Mouse (Mus musculus) right cerebral cortex, postnatal 14 days (tissue): ENCODE data around the gene Nfkbia.

Experiments
- DNase-seq: peaks from one replicate; pipeline ENCODE4 v3.0.0; 2022

The Nfkbia gene

GRCm38 (mm10) chr12:55492184-55492898 is at the start of gene Nfkbia:
Gene Nfkbia, minus strand, starts transcription at chr12:55492647.
- peak; percentile 87 for DNase-seq

- no peak for DNase-seq
Measured at GRCm38 (mm10) chr12:55539157-55539556, 46.7 kb upstream of the Nfkbia start.

DNA sequence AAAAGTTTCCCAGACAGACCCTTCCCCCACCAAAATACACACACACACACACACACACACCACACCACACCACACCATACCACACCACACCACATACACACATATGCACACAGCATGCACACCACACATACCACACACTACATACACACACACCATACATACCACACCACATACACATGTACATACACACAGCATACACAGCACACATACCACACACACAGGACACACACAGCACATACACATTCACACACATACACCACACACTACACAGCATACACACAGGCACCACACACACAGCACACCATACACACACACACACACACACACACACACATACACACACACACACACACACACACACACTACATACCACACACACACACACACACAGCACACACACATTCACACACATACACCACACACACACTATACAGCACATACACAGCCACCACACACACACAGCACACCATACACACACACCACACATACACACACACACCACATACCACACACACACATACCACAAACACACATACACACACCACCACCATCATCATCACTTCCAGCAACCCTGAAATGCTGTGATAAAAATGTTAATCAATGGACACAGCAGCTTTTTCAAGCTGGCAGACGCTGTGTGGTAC is 46.0 kb upstream of the Nfkbia start:
- DNase-seq = no peak

DNA sequence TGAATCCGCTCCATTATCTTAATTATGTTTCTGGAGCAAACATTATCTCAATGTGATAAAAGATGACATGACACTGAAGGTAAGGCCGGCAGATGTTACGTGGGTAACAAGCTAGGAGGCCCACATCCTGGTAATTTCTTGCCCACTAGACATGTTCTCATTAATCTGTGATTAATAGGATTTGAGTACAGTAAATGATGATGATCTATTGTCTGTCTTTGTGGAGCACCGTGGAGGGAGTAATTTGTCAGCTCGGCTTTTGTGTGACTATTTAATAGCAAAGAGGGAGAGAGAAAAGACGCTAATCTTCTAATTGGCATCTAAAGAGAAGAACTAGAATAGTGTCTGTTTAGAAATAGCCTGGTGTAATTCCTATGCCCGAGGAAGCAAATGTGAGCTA is 45.3 kb upstream of the Nfkbia start:
- DNase-seq = no peak

DNA sequence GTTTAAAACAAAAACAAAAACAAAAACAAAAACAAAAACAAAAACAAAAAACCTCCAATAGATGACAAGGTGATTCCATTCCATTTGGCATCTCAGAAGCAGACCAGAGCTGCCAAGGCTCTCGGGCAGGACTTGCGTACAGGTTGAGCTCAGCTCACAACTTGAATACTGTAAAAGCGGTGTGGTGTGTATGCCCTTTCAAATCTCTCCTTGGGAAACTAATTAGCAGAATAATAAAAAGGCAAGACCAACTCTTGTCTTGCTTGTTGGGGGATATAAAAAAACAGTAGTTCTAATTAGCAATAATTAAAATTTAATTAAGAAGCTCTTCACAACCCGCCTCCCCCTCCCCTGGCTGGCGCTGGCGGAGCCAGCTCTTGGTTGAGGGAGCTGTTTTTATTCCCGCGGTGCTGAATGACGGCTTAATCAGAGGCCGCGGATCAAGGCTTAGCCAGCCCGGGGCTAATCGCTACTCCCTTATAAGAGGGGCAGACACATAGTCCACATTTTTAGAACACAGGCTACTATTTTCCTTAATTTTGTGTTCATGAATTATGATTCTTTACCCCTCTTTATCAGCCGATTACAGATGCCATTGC is 44.2 kb upstream of the Nfkbia start:
- no peak for DNase-seq

GRCm38 (mm10) chr12:55526983-55527752 is 34.7 kb upstream of the Nfkbia start:
- peak; percentile 14 for DNase-seq

DNA sequence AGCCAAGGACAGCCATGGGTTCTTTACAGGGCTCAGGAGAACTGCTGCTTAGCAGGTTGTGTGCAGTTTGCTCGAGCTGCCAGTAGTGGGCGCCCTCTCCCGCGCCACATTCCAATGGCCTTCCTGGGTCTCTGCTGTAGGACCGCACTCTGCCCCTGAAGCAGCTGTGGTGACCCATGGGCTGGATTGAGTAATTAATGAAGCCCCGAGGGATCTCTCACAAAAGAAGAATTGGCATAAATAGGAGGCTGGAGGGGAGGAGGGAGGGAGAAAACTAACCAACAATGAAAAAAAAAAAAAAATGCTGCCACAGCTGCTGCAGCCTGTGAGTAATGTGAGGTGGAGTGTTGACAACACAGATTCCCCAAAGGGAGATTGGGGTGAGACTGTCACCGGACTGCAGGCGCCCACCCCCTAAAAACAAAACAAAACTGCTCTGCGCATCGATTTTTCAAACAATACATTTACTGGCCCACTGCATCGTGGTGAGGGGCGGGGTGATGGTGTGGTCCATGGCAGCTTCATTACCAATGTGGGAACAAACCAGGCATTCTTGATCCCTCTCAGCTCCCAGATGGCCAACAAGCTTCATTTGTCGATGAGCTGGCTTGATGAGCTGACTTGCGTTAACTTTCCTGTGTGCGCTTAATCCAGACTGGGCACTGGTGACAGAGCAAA is 25.8 kb upstream of the Nfkbia start:
- DNase-seq = peak; percentile 49

- DNase-seq = no peak
Measured at GRCm38 (mm10) chr12:55508817-55509216, 16.4 kb upstream of the Nfkbia start.

DNA sequence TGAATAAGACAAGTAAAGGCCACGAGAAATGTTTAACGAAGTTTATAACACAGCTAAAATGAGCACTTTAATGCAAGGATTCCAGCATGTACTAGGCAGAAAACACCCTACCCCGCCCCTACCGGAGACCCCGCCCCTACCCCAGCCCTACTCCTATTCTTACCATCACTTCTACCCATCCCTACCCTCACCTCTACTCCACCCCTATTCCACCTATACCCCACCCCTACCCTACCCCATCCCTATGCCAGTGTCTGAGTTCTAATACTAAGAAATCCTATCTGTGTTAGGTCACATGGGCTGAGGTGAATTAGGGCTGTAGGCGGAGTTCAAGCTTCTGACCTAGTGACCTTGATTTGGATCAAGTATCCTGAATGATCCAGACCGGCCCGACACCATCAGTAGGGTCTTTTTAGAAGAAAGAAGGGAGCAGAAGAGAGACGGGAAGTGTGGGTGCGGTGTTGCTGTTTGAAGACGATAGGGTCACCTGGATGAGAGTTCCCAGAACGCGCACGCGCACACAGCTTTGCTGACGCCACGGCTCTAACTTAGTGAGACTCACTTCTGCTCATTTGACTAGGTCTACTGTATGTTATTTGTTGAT is 15.0 kb upstream of the Nfkbia start:
- DNase-seq = no peak

- DNase-seq = peak; percentile 76
Measured at GRCm38 (mm10) chr12:55506029-55506330, 13.5 kb upstream of the Nfkbia start.

DNA sequence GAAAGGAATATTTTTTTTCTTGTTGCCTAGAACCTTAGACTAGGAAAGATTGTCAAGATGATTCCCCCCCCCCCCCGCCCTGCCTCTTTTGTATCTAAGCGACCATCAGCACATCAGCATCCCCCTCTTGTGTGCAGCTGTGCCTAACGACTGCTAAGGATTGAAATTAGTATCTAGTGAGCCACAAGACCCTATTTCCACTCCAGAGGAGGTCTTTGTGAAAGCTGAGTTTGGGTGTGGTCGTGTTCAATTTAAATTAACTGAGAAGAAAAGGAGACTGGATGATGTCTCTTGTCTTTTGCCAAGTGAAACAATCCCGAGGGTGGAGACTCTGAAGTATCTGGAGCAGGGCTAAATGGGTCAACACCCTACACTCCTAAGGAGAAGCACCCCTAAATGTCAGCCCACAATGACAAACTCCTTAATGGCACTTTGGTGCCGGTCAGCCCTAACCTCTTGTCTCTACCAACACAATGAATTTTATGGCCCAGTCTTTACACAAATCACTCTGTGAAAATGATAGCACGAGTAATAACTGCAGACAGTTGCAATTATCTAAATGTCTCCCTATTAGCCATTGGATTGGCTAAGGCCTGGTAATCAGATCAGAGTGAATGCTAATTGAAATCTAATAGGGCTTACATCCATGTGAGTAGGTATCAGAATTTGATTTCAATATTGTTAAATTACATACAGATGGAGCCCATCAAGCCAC is 13.0 kb upstream of the Nfkbia start:
- no peak for DNase-seq

DNA sequence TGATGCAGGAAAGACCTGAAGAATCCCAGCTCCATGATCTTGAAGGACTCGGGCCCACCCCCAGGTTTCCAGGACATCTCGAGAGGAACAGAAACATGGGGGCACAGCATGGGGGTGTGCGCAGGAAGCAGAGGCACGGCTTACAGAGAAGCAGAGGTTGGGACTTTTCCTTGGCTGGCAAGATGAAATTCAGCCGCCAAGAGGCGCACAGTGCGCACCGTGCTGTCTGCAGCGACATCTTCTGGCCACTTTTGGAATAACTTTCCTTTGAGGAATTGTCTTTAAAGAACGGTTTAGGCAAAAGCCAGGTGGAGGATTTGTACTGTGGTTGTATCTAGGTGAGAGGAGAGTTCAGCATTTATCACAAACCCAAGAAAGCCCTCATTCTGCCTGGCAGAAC is 6.6 kb upstream of the Nfkbia start:
- peak; percentile 72 for DNase-seq

- no peak for DNase-seq
Measured at GRCm38 (mm10) chr12:55497737-55498136, 5.3 kb upstream of the Nfkbia start.

DNA sequence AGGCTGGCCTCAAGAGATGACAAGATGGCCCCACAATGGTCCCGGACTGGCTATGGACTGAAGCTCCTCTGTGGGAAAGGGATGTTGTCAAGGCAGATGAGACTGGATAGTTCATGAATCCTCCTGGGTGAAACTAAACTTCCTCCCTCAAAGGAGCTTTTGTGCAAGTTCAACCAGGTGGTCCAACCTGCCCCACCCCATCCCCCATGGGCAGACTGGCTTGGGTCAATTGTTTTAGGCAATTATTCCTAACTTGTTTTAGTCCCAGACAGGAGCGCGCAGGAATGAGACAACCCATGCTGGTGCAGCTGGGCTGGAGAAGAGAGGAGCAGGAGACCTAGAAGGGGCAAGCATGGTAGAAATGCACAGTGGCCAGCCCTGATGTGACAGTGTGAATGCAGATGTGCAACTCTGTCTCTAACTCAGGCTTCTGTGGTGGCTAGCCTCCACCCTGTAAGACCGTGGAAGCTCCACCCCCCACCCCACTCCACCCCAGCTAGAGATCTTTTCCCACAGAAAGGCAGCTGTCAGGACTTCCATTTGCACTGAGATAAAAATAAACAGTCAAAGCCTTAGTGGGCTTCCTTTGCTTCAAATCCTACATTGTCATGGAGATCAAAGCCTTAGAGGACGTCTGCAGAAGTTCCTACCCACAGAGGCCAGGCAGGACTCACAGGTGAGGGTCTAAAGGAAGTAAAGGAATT is 3.6 kb upstream of the Nfkbia start:
- DNase-seq = no peak

DNA sequence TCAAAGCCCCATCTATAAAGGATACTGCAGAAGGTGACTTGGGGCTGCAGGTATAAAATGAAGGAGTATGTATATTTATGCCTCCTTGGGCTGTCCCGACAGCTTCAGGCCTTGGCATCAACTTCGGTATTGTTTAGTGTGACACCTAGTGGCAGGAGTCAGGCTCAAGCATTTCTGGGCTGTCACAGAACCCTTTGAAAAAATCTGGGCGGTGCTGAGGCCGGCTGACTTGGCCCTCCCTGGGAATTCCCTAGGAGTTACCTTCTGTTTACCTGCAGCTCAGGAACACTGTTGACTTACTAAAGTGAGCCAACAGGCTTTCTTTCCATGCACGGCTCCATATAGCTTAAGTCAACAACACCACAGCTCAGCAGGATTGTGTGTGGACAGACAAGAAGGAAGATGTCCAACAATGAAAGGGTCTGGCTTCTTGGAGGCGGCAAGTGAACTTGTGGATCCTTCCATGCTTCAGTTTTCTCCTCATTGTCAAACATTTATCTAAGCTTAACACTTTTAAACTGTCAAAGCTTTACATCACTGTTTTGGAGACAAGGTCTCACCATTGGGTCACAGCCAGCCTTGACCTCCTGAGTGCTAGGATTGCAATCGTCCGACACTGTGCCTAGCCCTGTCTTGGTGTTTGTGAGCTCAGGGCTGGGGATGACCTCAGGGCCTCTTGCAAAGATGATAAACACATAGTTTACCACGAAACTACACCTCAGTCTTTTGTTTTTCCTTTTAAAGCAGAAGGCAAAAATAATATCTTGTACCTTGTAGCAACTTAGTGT is 2.9 kb upstream of the Nfkbia start:
- DNase-seq = peak; percentile 48

DNA sequence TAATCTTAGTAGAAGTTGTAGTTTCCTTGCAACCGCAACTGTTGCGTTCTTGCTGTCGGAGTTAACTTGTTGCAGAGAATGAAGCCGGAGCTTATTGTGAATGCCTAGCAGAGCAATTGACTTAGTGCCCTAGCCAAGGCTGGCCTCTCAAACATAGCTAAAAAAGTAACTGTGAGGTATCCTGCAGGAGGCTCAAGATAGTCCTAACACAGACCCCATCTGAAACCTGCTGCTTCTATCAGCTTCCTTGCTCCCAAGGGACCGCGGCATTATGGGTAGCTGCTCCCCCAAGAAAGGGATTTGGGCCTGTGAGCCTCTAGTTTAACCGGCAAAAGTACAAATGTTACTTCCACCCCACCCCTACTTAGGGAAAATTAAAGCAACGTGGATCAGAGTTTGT is 934 bp upstream of the Nfkbia start:
- no peak for DNase-seq

- no peak for DNase-seq
Measured at GRCm38 (mm10) chr12:55492941-55493340, 494 bp upstream of the Nfkbia start.

- peak; percentile 88 for DNase-seq
Measured at GRCm38 (mm10) chr12:55491516-55492183, 797 bp downstream of the Nfkbia start.

DNA sequence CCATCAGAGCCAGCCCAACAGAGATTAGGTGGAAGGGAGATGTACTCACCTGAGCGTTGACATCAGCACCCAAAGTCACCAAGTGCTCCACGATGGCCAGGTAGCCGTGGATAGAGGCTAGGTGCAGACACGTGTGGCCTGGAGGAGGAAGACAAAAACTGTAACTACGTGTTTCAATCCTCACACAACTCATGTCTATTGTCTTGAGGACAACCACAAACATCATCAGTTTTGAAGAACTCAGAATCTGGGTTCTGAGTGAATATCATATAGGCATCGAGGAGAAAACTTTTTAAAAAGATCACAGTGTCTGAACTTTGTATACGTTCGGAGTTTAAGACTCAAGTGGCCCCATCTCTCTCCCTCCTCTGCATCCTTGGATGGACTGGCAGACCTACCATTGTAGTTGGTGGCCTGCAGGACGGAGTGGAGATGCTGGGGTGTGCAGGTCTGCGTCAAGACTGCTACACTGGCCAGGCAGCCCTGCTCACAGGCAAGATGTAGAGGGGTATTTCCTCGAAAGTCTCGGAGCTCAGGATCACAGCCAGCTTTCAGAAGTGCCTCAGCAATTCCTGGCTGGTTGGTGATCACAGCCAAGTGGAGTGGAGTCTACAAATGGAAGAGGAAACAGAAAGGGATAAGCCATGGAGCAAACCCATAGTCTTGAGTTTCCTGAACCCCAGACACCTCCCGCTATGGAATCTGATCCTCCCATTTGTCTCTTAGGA is 1.6 kb downstream of the Nfkbia start:
- no peak for DNase-seq
